Mouse (Mus musculus) heart, postnatal 0 days (tissue): ENCODE results near the gene Enpp1. TPM values are rescaled to one million over a fixed set of nuclear protein-coding genes. Genes with fewer than 3 reads are reported as not detected.

Source experiments
- ATAC-seq: fragments of 200-750 bp; cut with Nextera tagmentation; 2 replicates; pipeline ENCODE4 v1.8.0; 2017; ENCODE audit warnings: low read depth, moderate number of reproducible peaks, moderate library complexity; ENCODE audit not compliant: insufficient read depth
- DNase-seq: peaks from one replicate; pipeline ENCODE4 v3.0.0-alpha.2; 2016; ENCODE audit warnings: low spot score
- H3K27ac ChIP-seq: fragments of 300-500 bp; sonication (generic); 2 replicates; pipeline ENCODE4 v1.5.1; 2014; ENCODE audit warnings: low read depth, mild to moderate bottlenecking
- H3K27me3 ChIP-seq: fragments of 300-500 bp; sonication (generic); 2 replicates; pipeline ENCODE4 v1.6.1; 2014; ENCODE audit warnings: low read length, mixed read lengths; ENCODE audit not compliant: control insufficient read depth, insufficient read depth
- H3K36me3 ChIP-seq: fragments of 300-500 bp; sonication (generic); replicated peaks from 2 replicates; pipeline ENCODE4 v1.6.1; 2014; ENCODE audit warnings: low read length, mixed read lengths; ENCODE audit not compliant: control insufficient read depth, insufficient read depth
- H3K4me1 ChIP-seq: fragments of 300-500 bp; sonication (generic); 2 replicates; pipeline ENCODE4 v1.6.1; 2014; ENCODE audit warnings: antibody characterized with exemption; ENCODE audit not compliant: control insufficient read depth, insufficient read depth
- H3K4me2 ChIP-seq: fragments of 300-500 bp; sonication (generic); 2 replicates; pipeline ENCODE4 v1.6.1; 2014; ENCODE audit warnings: low read depth, mild to moderate bottlenecking, low read length, moderate library complexity
- H3K4me3 ChIP-seq: fragments of 300-500 bp; sonication (generic); 2 replicates; pipeline ENCODE4 v1.5.1; 2014; ENCODE audit warnings: low read depth, low read length
- H3K9ac ChIP-seq: fragments of 300-500 bp; sonication (generic); replicated peaks from 2 replicates; pipeline ENCODE4 v1.6.1; 2014; ENCODE audit warnings: low read depth, low read length, mixed read lengths
- H3K9me3 ChIP-seq: fragments of 300-500 bp; sonication (generic); replicated peaks from 2 replicates; pipeline ENCODE4 v1.6.1; 2016; ENCODE audit warnings: low read length; ENCODE audit not compliant: control insufficient read depth
- CTCF ChIP-seq: IDR thresholded peaks from 2 replicates; pipeline ENCODE4 v1.5.1; 2016; ENCODE audit warnings: antibody characterized with exemption, control low read depth, low read depth
- EP300 ChIP-seq: IDR thresholded peaks from 2 replicates; pipeline ENCODE4 v1.6.1; 2016; ENCODE audit warnings: antibody characterized with exemption, low read depth
- WGBS: fragments of 180-500 bp; shearing (Covaris S2); extraction: QIAGEN DNeasy Blood & Tissue Kit; methylation state at CpG from one replicate; pipeline ENCODE4 v1.1.7; 2014; 5-methylcytosine and 5-hydroxymethylcytosine counted together
- polyA plus RNA-seq: library from polyadenylated mRNA; unstranded; fragments of >200 nt; fragmentation: Nextera tagmentation; extraction: Ambion mirVana; gene quantifications from 2 replicates; pipeline ENCODE4 v1.2.1, GENCODE M21; 2015
- total RNA-seq: library from RNA; depleted of rRNA; stranded (reverse); fragments of >200 nt; gene quantifications from 2 replicates; pipeline ENCODE4 v1.2.3, GENCODE M21; 2014; ENCODE audit warnings: low replicate concordance

Gene Enpp1
- total and polyA plus RNA-seq, 2 experiments from 2014 or later = 1.8 to 2.5 TPM

DNA sequence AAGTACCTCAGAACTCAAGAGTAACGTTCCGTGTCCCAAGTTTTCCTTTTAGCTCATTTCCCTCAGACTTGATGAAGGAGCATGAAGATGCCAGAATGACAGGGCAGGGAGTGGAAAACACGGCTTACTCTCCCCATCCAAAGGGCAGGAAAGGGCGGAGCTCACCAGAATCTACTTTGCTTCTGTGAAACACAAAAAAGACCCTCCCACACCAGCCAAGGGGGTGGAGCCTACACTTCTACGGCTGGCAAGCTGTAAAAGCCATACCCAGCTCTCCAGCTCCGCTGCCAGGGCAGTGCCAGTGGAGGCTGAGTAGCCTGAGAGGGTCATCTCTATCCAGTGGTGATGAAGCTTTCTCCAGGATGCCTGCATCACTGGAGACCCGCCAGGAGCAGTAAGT lies 72.4 kb downstream of the Enpp1 start:
- no peak overlapping the region for H3K9ac ChIP-seq
- H3K4me1 ChIP-seq = peaks cover 7% of the 10 kb centered on the region
- no peak overlapping the region for H3K27ac ChIP-seq
- TF ChIP-seq CTCF (no peak), EP300 (no peak)
- H3K27me3 ChIP-seq = no peaks in the 10 kb centered on the region
- no peak for DNase-seq
- H3K36me3 ChIP-seq = no peaks in the 10 kb centered on the region
- 63% methylated on average over 7 of the region's 7 CpGs for WGBS
- ATAC-seq = no peak
- no peak overlapping the region for H3K4me2 ChIP-seq
- no peak overlapping the region for H3K4me3 ChIP-seq
- no peaks in the 10 kb centered on the region for H3K9me3 ChIP-seq

DNA sequence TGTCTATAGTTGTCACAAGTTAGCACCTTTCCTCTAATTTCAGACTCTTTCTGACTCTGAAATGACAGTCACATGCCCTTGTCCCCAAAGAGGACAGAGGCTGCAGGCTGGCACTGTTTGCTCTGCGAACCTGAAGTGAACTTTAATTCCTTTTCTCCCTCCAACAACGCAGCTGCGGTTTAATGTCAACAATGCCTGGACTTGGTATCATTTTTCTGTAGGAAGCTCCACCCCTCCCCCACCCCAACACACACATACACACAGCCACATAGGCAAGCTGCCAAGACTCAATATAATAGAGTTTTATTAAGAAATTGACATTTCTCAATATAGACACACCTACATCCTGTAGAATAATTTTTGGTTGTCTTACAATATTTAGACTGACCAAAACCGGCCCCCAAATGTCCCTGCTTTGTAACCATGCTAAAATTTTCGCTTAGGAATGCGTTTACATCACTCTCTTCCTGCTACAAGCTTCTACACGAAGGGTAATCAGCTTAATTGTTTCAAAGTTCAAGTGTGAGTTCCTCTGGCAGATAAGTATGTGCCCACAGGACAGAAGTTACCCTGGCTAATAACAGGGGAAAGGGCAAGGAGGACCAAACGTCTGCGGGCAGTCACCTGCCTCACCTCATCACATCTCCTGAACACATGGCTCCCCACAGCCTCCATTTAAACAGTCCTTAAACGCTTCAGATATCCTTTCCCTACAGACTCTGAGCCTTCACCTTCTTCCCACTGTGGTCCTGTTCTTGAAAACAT lies 73.5 kb downstream of the Enpp1 start:
- no peak overlapping the region for H3K4me3 ChIP-seq
- ATAC-seq = no peak
- H3K4me2 ChIP-seq = no peak overlapping the region
- H3K36me3 ChIP-seq = no peaks in the 10 kb centered on the region
- no peaks in the 10 kb centered on the region for H3K9me3 ChIP-seq
- 32% methylated on average over 10 of the region's 10 CpGs for WGBS
- no peak overlapping the region for H3K27ac ChIP-seq
- H3K9ac ChIP-seq = no peak overlapping the region
- H3K4me1 ChIP-seq = peaks cover 7% of the 10 kb centered on the region
- H3K27me3 ChIP-seq = no peaks in the 10 kb centered on the region
- TF ChIP-seq CTCF (no peak), EP300 (no peak)
- DNase-seq = no peak

DNA sequence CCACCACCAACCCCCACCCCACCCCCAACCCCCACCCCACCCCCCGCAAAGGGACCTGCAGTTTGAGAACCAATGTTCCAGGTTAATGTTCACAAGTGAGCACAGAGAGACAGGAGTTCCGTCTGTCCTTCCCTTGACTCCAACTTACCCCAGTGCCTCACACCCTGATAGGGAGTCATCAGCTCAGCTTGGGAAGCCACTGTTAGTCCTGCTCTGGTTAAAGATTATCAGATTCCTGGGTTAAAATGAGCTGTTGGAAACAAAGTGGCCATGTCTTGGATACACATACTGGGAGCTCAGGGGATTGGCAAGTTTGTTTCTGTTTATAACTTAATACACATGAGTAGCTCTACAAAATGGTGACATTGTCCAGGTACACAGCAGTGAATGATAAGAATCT lies 75.0 kb downstream of the Enpp1 start:
- no peak overlapping the region for H3K9ac ChIP-seq
- H3K27ac ChIP-seq = no peak overlapping the region
- H3K4me1 ChIP-seq = peaks cover 7% of the 10 kb centered on the region
- no peaks in the 10 kb centered on the region for H3K27me3 ChIP-seq
- no peaks in the 10 kb centered on the region for H3K9me3 ChIP-seq
- H3K4me3 ChIP-seq = no peak overlapping the region
- no peak for TF ChIP-seq CTCF
- TF ChIP-seq EP300 = no peak
- no peaks in the 10 kb centered on the region for H3K36me3 ChIP-seq
- no peak for ATAC-seq
- no peak overlapping the region for H3K4me2 ChIP-seq
- DNase-seq = no peak
- 89% methylated on average over 2 of the region's 2 CpGs for WGBS

DNA sequence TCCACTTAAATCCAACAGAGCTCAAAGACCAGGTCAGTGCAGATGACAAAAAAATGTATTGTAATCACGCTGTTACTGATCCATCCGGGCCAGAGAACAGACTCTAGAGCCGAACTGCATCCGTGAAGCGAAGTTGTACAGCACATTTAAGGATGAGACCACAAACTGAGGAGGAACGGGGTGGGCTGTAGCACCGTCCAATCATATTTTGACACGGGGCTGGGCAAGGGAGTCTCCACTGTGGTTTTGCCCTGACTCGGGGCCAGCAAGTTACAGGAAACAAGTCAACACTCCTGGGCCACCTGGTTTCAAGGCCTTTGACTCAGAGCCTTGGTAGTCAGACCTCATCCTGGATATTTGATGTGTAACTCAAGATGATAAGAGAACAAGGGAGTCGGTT lies 76.1 kb downstream of the Enpp1 start:
- WGBS = 83% methylated on average over 10 of the region's 10 CpGs
- Histone ChIP-seq H3K27ac (no peak overlapping the region; the same call in 1 of the 2 replicates), H3K36me3 (no peaks in the 10 kb centered on the region), H3K4me2 (no peak overlapping the region), H3K9ac (no peak overlapping the region), H3K9me3 (no peaks in the 10 kb centered on the region), H3K4me3 (no peak overlapping the region), H3K27me3 (no peaks in the 10 kb centered on the region), H3K4me1 (peaks cover 7% of the 10 kb centered on the region)
- DNase-seq = no peak
- TF ChIP-seq CTCF (no peak), EP300 (no peak)
- no peak for ATAC-seq

DNA sequence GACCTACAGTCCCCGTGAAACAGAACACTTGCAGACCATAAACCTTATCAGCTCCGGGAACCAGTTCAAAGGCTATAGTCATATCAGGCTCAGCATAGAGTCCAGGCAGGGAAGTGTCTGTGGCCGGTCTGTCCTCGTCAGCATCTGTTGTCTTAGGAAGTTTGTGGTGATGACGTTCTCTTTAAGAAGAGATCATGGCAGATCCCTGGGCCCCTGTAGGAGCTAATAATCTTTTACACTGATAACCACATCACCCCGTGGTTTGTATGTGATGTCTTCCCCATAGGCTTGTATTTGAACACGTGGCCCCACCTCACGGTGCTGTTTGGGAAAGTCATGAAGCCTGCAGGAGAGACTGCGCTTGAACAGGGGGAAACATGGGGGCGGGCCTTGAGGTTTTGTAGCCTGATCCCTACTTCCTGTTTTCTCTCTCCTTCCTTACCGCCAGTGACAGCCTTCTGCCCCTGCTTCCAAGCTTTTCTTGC lies 76.6 kb downstream of the Enpp1 start:
- no peak for ATAC-seq
- no peak overlapping the region; the same call in 1 of the 2 replicates for H3K27ac ChIP-seq
- peaks cover 7% of the 10 kb centered on the region for H3K4me1 ChIP-seq
- TF ChIP-seq EP300 (no peak), CTCF (no peak)
- no peaks in the 10 kb centered on the region for H3K36me3 ChIP-seq
- H3K4me2 ChIP-seq = no peak overlapping the region
- DNase-seq = no peak
- H3K4me3 ChIP-seq = no peak overlapping the region
- no peak overlapping the region for H3K9ac ChIP-seq
- H3K9me3 ChIP-seq = no peaks in the 10 kb centered on the region
- H3K27me3 ChIP-seq = no peaks in the 10 kb centered on the region
- WGBS = 26% methylated on average over 11 of the region's 11 CpGs

DNA sequence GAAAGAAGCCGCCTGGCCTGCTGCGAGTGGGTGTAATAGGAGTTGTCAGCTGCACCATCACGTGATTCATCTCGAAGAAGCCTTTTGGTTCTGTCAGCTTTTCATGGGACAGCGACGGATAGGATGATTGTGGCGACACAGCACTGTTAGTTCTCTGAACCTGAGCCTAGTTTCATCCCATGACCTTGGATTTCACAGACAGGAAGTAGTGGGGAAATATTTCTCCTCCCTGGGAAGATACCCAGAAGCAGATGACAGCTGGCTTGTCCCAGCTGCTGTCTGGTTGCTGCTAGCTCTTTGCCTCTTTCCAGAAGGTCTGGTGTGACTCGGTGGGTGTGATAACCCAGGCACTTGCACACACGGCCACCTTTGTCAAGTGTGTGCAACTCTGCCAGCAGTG lies 77.7 kb downstream of the Enpp1 start:
- no peak overlapping the region for H3K4me2 ChIP-seq
- peak; percentile 26 for DNase-seq
- H3K36me3 ChIP-seq = no peaks in the 10 kb centered on the region
- no peak overlapping the region for H3K4me3 ChIP-seq
- H3K27ac ChIP-seq = peak overlapping the region; percentile 43; the same call in 1 of the 2 replicates
- no peaks in the 10 kb centered on the region for H3K9me3 ChIP-seq
- 54% methylated on average over 9 of the region's 9 CpGs for WGBS
- peak; percentile 44; the same call in 1 of the 2 replicates for ATAC-seq
- TF ChIP-seq CTCF (no peak), EP300 (no peak)
- peaks cover 7% of the 10 kb centered on the region for H3K4me1 ChIP-seq
- no peak overlapping the region for H3K9ac ChIP-seq
- no peaks in the 10 kb centered on the region for H3K27me3 ChIP-seq
